8 mouse cellular contexts compared by ENCODE assay signal in genomic region chr11:69579128-69580017, GRCm38 (mm10). TPM values are rescaled to one million over a fixed set of nuclear protein-coding genes. Genes with fewer than 3 reads are reported as not detected.
DNase-seq lines count a peak whose midpoint lies in the region; ATAC-seq and TF ChIP-seq lines count a peak whose summit lies in the region.

No protein-coding gene starts in this region.

- peaks cover 46% of the 10 kb centered on the region for H3K36me3 ChIP-seq in hindbrain, embryonic 10.5 days
- H3K36me3 ChIP-seq in lung, postnatal 0 days (ENCODE audit: insufficient read depth, low read length): no peaks in the 10 kb centered on the region

- 3% methylated on average over 39 of the region's 39 CpGs for WGBS in hindbrain, embryonic 10.5 days
- WGBS in lung, postnatal 0 days: under 1% methylated on average over 39 of the region's 39 CpGs

- peak overlapping the region; percentile 46 for H3K9ac ChIP-seq in lung, postnatal 0 days (replicated peaks; ENCODE audit: low read depth)

- no peaks in the 10 kb centered on the region for H3K9me3 ChIP-seq in hindbrain, embryonic 10.5 days
- no peaks in the 10 kb centered on the region for H3K9me3 ChIP-seq in lung, postnatal 0 days (ENCODE audit: low read length)

- H3K4me1 ChIP-seq in hindbrain, embryonic 10.5 days (replicated peaks): peaks cover 63% of the 10 kb centered on the region
- H3K4me1 ChIP-seq in lung, postnatal 0 days (ENCODE audit: insufficient read depth, low read depth, low read length): peaks cover 5% of the 10 kb centered on the region; the same call in 1 of the 2 replicates

- H3K27me3 ChIP-seq in hindbrain, embryonic 10.5 days (ENCODE audit: insufficient read depth, poor library complexity, severe bottlenecking): no peaks in the 10 kb centered on the region
- no peaks in the 10 kb centered on the region for H3K27me3 ChIP-seq in lung, postnatal 0 days (replicated peaks; ENCODE audit: insufficient read depth, low read length)

- peak overlapping the region; percentile 95 for H3K27ac ChIP-seq in hindbrain, embryonic 10.5 days
- H3K27ac ChIP-seq in lung, postnatal 0 days (ENCODE audit: low read length): peak overlapping the region; percentile 96

- H3K4me2 ChIP-seq in lung, postnatal 0 days (replicated peaks; ENCODE audit: low read depth, low read length): peak overlapping the region; percentile 92

- TF ChIP-seq EP300 in lung, postnatal 0 days (IDR thresholded peaks at IDR 0.05): peak; percentile 58; the same call in 1 of the 2 replicates

- peak; percentile 98 for DNase-seq in MN1 (ENCODE audit: low spot score)
- DNase-seq in cerebellum, adult 9-10 months: peak; percentile 99
- DNase-seq in hindbrain, embryonic 10.5 days (ENCODE audit: low spot score): peak; percentile 99
- peak; percentile 97 for DNase-seq in layer of hippocampus, adult 9-11 months
- DNase-seq in lung, postnatal 0 days (ENCODE audit: low spot score): peak; percentile 100
- DNase-seq in ovary, postnatal 14 days (ENCODE audit: low spot score): peak; percentile 98
- peak; percentile 94 for DNase-seq in thymus, postnatal 14 days

- peak; percentile 100 for TF ChIP-seq CTCF in lung, postnatal 0 days (IDR thresholded peaks at IDR 0.05)

- peak overlapping the region; percentile 92 for H3K4me3 ChIP-seq in hindbrain, embryonic 10.5 days
- peak overlapping the region; percentile 51 for H3K4me3 ChIP-seq in lung, postnatal 0 days (ENCODE audit: low read depth, low read length)

- ATAC-seq in frontal cortex, adult (ENCODE audit: low TSS enrichment): peak; percentile 89
- ATAC-seq in lung, postnatal 0 days: peak; percentile 92

RNA-seq across cellular contexts. Expression of gene Wrap53, which starts 0.7 kb away (rescaled TPM):
- polyA plus RNA-seq in hindbrain, embryonic 10.5 days (2016; fragmentation: Nextera tagmentation; extraction: Ambion mirVana): 40.6 and 41.4 TPM in 2 replicates
- polyA plus RNA-seq in lung, postnatal 0 days (2015; fragmentation: Nextera tagmentation; extraction: Ambion mirVana): 13.8 and 14.3 TPM in 2 replicates

RNA-seq across cellular contexts. Expression of gene Trp53, which starts 0.8 kb away (rescaled TPM):
- polyA plus RNA-seq in hindbrain, embryonic 10.5 days (2016; fragmentation: Nextera tagmentation; extraction: Ambion mirVana): 166 and 173 TPM in 2 replicates
- 39.8 and 50.6 TPM in 2 replicates for polyA plus RNA-seq in lung, postnatal 0 days (2015; fragmentation: Nextera tagmentation; extraction: Ambion mirVana)

RNA-seq across cellular contexts. Expression of gene Efnb3, which starts 19.4 kb away (rescaled TPM):
- polyA plus RNA-seq in hindbrain, embryonic 10.5 days (2016; fragmentation: Nextera tagmentation; extraction: Ambion mirVana): 61.9 and 67.2 TPM in 2 replicates
- 0.80 and 1.0 TPM in 2 replicates for polyA plus RNA-seq in lung, postnatal 0 days (2015; fragmentation: Nextera tagmentation; extraction: Ambion mirVana)

RNA-seq across cellular contexts. Expression of gene Atp1b2, which starts 26.4 kb away (rescaled TPM):
- polyA plus RNA-seq in hindbrain, embryonic 10.5 days (2016; fragmentation: Nextera tagmentation; extraction: Ambion mirVana): 7.5 and 7.8 TPM in 2 replicates
- polyA plus RNA-seq in lung, postnatal 0 days (2015; fragmentation: Nextera tagmentation; extraction: Ambion mirVana): 7.5 and 8.1 TPM in 2 replicates

RNA-seq across cellular contexts. Expression of gene Dnah2, which starts 30.5 kb away (rescaled TPM):
- 2.0 and 2.6 TPM in 2 replicates for polyA plus RNA-seq in hindbrain, embryonic 10.5 days (2016; fragmentation: Nextera tagmentation; extraction: Ambion mirVana)
- 1.3 and 2.2 TPM in 2 replicates for polyA plus RNA-seq in lung, postnatal 0 days (2015; fragmentation: Nextera tagmentation; extraction: Ambion mirVana)

Comparison
In these comparisons a context has a peak if more than half of its experiments do, and no peak if none do; other contexts are left out.
1. Peak in every context shown above with its lines: DNase-seq, ATAC-seq, H3K4me3 ChIP-seq and H3K27ac ChIP-seq.
2. RNA of gene Efnb3, which starts 19.4 kb away (polyA plus RNA-seq): 61.9 to 67.2 TPM in hindbrain, embryonic 10.5 days; 0.80 to 1.0 TPM in lung, postnatal 0 days; every median in the first group is over 10 times any median in the second.